Mouse (Mus musculus) cortical plate, adult 2 months (tissue): ENCODE data around the gene Hist1h4h.
"Not testable (repeated sequence)": the region's sequence is repeated elsewhere in the genome, so short reads cannot be mapped to it uniquely, and the experiment has no call there.

ENCODE experiments used
- CTCF ChIP-seq: fragments of 200-500 bp; IDR thresholded peaks from 2 replicates; pipeline ENCODE4 v1.5.1; 2011; ENCODE audit warnings: mild to moderate bottlenecking, control low read depth, low read length; ENCODE audit not compliant: insufficient read depth; ENCODE audit errors: extremely low read depth
- POLR2A ChIP-seq: fragments of 200-500 bp; IDR thresholded peaks from 2 replicates; pipeline ENCODE4 v1.6.1; 2011; ENCODE audit warnings: mild to moderate bottlenecking, low read length, control low read depth; ENCODE audit not compliant: insufficient read depth; ENCODE audit errors: extremely low read depth

DNA sequence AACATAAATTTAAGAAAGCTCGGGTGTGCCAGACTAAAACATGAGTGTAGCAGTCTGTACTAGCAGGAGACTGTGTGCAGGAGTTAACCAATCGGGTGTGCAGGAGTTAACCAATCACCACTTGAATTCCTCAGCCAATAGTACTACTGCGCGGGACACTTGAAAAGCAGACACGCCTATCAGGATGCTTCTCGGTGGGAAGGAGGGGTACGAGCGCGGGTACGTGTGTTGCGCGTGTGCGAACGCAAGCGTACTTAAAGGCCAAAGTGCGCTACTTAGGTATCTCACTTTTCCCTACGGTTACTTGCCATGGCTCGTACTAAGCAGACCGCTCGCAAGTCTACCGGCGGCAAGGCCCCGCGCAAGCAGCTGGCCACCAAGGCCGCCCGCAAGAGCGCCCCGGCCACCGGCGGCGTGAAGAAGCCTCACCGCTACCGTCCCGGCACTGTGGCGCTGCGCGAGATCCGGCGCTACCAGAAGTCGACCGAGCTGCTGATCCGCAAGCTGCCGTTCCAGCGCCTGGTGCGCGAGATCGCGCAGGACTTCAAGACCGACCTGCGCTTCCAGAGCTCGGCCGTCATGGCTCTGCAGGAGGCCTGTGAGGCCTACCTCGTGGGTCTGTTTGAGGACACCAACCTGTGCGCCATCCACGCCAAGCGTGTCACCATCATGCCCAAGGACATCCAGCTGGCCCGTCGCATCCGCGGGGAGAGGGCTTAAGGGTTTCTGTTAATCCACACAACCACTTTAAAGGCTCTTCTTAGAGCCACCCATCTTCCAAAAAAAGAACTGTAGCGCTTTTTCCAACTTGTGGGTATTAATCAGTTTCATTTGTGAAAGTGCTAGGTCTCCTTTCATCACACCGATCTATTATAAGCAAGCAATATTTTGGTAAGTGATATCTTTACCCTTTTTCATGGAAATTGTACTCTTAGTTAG lies 4.6 kb downstream of the Hist1h4h start, which contains the start of gene Hist1h3g:
- TF ChIP-seq POLR2A, CTCF: not testable (repeated sequence)
